In genomic region chr4:154639126-154639525, GRCm38 (mm10) we compare ENCODE assay signal across 9 mouse cellular contexts. TPM values are rescaled to one million over a fixed set of nuclear protein-coding genes. Genes with fewer than 3 reads are reported as not detected.
DNase-seq lines count a peak whose midpoint lies in the region; ATAC-seq and TF ChIP-seq lines count a peak whose summit lies in the region.
"Had no signal": no experiment of that assay in that cellular context is flagged by ENCODE, and none has a peak within 500 bp of the region (broad histone marks: within the 10 kb centered on the region; RNA-seq: fewer than 3 reads in every experiment).

No protein-coding gene starts in this region.

- H3K4me3 ChIP-seq in brown adipose tissue, adult 24 weeks (ENCODE audit: insufficient read depth, low read depth, low read length), result peak overlapping the region; percentile 77
- H3K4me3 ChIP-seq in embryonic facial prominence, embryonic 15.5 days (replicated peaks), result peak overlapping the region; percentile 20
- no peak overlapping the region for H3K4me3 ChIP-seq in hindbrain, postnatal 0 days (ENCODE audit: low read length)
- peak overlapping the region; percentile 14; the same call in 1 of the 2 replicates for H3K4me3 ChIP-seq in lung, embryonic 15.5 days

- ATAC-seq in embryonic facial prominence, embryonic 15.5 days (ENCODE audit: insufficient number of reproducible peaks, low FRiP score, low TSS enrichment, low read depth), result no peak
- ATAC-seq in hindbrain, postnatal 0 days, result no peak
- no peak for ATAC-seq in lung, embryonic 15.5 days (ENCODE audit: borderline replicate concordance, extremely low read depth, low FRiP score, low TSS enrichment)
- ATAC-seq in megakaryocyte progenitor cell, adult 5-6 weeks (replicated peaks; ENCODE audit: poor library complexity), result no peak

- H3K4me1 ChIP-seq in brown adipose tissue, adult 24 weeks (ENCODE audit: control insufficient read depth, insufficient read depth, insufficient read length, low read length), result no peaks in the 10 kb centered on the region; the same call in 1 of the 2 replicates
- peaks cover 43% of the 10 kb centered on the region for H3K4me1 ChIP-seq in embryonic facial prominence, embryonic 15.5 days
- H3K4me1 ChIP-seq in hindbrain, postnatal 0 days (ENCODE audit: insufficient read depth, low read length), result 0 out of 2 replicates have a peak, but pooled peaks cover 8% of the 10 kb centered on the region
- H3K4me1 ChIP-seq in lung, embryonic 15.5 days, result peaks cover 19% of the 10 kb centered on the region

- H3K4me2 ChIP-seq in embryonic facial prominence, embryonic 15.5 days (replicated peaks), result 0 out of 2 replicates have a peak overlapping the region, but pooled peaks have one; percentile 10
- H3K4me2 ChIP-seq in hindbrain, postnatal 0 days (ENCODE audit: low read depth, low read length), result no peak overlapping the region
- peak overlapping the region; percentile 35 for H3K4me2 ChIP-seq in lung, embryonic 15.5 days

- DNase-seq in hindbrain, postnatal 0 days (ENCODE audit: low spot score), result no peak
- DNase-seq in right cerebral cortex, postnatal 14 days, result no peak
- no peak for DNase-seq in right cerebral cortex, postnatal 4 days
- DNase-seq in layer of hippocampus, adult 8-10 months (ENCODE audit: low spot score in 2 of 2), result no peak

- no peaks in the 10 kb centered on the region for H3K9me3 ChIP-seq in embryonic facial prominence, embryonic 15.5 days (replicated peaks)
- no peaks in the 10 kb centered on the region for H3K9me3 ChIP-seq in hindbrain, postnatal 0 days (ENCODE audit: low read length)
- H3K9me3 ChIP-seq in lung, embryonic 15.5 days, result no peaks in the 10 kb centered on the region

- H3K9ac ChIP-seq in embryonic facial prominence, embryonic 15.5 days, result no peak overlapping the region
- H3K9ac ChIP-seq in hindbrain, postnatal 0 days (replicated peaks; ENCODE audit: low read length), result no peak overlapping the region
- no peak overlapping the region for H3K9ac ChIP-seq in lung, embryonic 15.5 days

- peaks cover 97% of the 10 kb centered on the region for H3K27me3 ChIP-seq in embryonic facial prominence, embryonic 15.5 days
- H3K27me3 ChIP-seq in hindbrain, postnatal 0 days (ENCODE audit: insufficient read depth, low read length), result peaks cover 73% of the 10 kb centered on the region
- peaks cover 81% of the 10 kb centered on the region for H3K27me3 ChIP-seq in lung, embryonic 15.5 days

- peak overlapping the region; percentile 84 for H3K27ac ChIP-seq in brown adipose tissue, adult 24 weeks (replicated peaks; ENCODE audit: low read depth, low read length)
- no peak overlapping the region; the same call in 1 of the 2 replicates for H3K27ac ChIP-seq in embryonic facial prominence, embryonic 15.5 days (replicated peaks)
- H3K27ac ChIP-seq in hindbrain, postnatal 0 days, result no peak overlapping the region
- no peak overlapping the region for H3K27ac ChIP-seq in lung, embryonic 15.5 days

- WGBS in embryonic facial prominence, embryonic 15.5 days, result 9% methylated on average over 7 of the region's 7 CpGs
- WGBS in hindbrain, postnatal 0 days, result 8% methylated on average over 7 of the region's 7 CpGs
- 1% methylated on average over 7 of the region's 7 CpGs for WGBS in lung, embryonic 15.5 days

- H3K36me3 ChIP-seq in embryonic facial prominence, embryonic 15.5 days, result no peaks in the 10 kb centered on the region
- no peaks in the 10 kb centered on the region for H3K36me3 ChIP-seq in hindbrain, postnatal 0 days (ENCODE audit: insufficient read depth, low read length)
- no peaks in the 10 kb centered on the region for H3K36me3 ChIP-seq in lung, embryonic 15.5 days

- TF ChIP-seq CTCF in hindbrain, postnatal 0 days (IDR thresholded peaks at IDR 0.05; ENCODE audit: low read depth), result peak; percentile 51

RNA-seq across cellular contexts. Expression of gene Prdm16, which starts 2.5 kb away (rescaled TPM):
- polyA plus RNA-seq in brown adipose tissue, adult 24 weeks (2012; ENCODE audit: insufficient read depth, insufficient read length, missing spikeins), result 10.2 and 10.5 TPM in 2 replicates
- 10.9 and 12.5 TPM in 2 replicates for polyA plus RNA-seq in embryonic facial prominence, embryonic 15.5 days (2015; fragmentation: Nextera tagmentation; extraction: Ambion mirVana)
- total RNA-seq in hindbrain, postnatal 0 days (2014; rRNA removed), result 5.3 and 5.8 TPM in 2 replicates
- polyA plus RNA-seq in hindbrain, postnatal 0 days (2015; fragmentation: Nextera tagmentation; extraction: Ambion mirVana), result 10.3 and 10.5 TPM in 2 replicates
- 20.3 and 22.4 TPM in 2 replicates for polyA plus RNA-seq in lung, embryonic 15.5 days (2015; fragmentation: Nextera tagmentation; extraction: Ambion mirVana)
- total RNA-seq in megakaryocyte progenitor cell, adult 5-6 weeks (2015), result 0.79 and 2.1 TPM in 2 replicates
- total RNA-seq in megakaryocyte progenitor cell, adult 5-6 weeks (2017), result 1.6 and 6.2 TPM in 2 replicates
- 10 to 100 TPM in 3 of 4 experiments, 1 to 10 TPM in 1; 9.3 to 15.5 (median 13.9) TPM for total RNA-seq in layer of hippocampus, adult 8-10 months (2022)

RNA-seq across cellular contexts. Expression of gene Actrt2, which starts 28.5 kb away (rescaled TPM):
- not detected in 2 replicates for polyA plus RNA-seq in brown adipose tissue, adult 24 weeks (2012; ENCODE audit: insufficient read depth, insufficient read length, missing spikeins)
- not detected in 2 replicates for polyA plus RNA-seq in embryonic facial prominence, embryonic 15.5 days (2015; fragmentation: Nextera tagmentation; extraction: Ambion mirVana)
- total RNA-seq in hindbrain, postnatal 0 days (2014; rRNA removed), result not detected in 2 replicates
- not detected in 2 replicates for polyA plus RNA-seq in hindbrain, postnatal 0 days (2015; fragmentation: Nextera tagmentation; extraction: Ambion mirVana)
- not detected in 2 replicates for polyA plus RNA-seq in lung, embryonic 15.5 days (2015; fragmentation: Nextera tagmentation; extraction: Ambion mirVana)
- total RNA-seq in megakaryocyte progenitor cell, adult 5-6 weeks (2015), result not detected in 2 replicates
- not detected in 2 replicates for total RNA-seq in megakaryocyte progenitor cell, adult 5-6 weeks (2017)
- not detected for total RNA-seq in layer of hippocampus, adult 8-10 months (2022)
- polyA plus RNA-seq: intestine, embryonic 14.5 days had no signal
